Mouse (Mus musculus) lung, embryonic 14.5 days (tissue): Measurements from ENCODE around the gene Casp4. TPM values are rescaled to one million over a fixed set of nuclear protein-coding genes. Genes with fewer than 3 reads are reported as not detected.
A peak's percentile ranks its signal among the peaks of the same experiment; 100 is the strongest.

ENCODE experiments used
- ATAC-seq: fragments of 200-750 bp; cut with Nextera tagmentation; 2 replicates; pipeline ENCODE4 v1.8.0; 2017; ENCODE audit warnings: mild to moderate bottlenecking, moderate TSS enrichment, moderate library complexity; ENCODE audit not compliant: insufficient read depth
- DNase-seq: peaks from one replicate; pipeline ENCODE4 v3.0.0-alpha.2; 2015
- H3K27ac ChIP-seq: fragments of 300-500 bp; sonication (generic); 2 replicates; pipeline ENCODE4 v1.5.1; 2014; ENCODE audit warnings: low read depth, mild to moderate bottlenecking, moderate library complexity
- H3K27me3 ChIP-seq: fragments of 300-500 bp; sonication (generic); 2 replicates; pipeline ENCODE4 v1.6.1; 2014; ENCODE audit warnings: low read length, control low read depth; ENCODE audit not compliant: insufficient read depth
- H3K36me3 ChIP-seq: fragments of 300-500 bp; sonication (generic); 2 replicates; pipeline ENCODE4 v1.6.1; 2014; ENCODE audit warnings: control low read depth; ENCODE audit not compliant: insufficient read depth
- H3K4me1 ChIP-seq: fragments of 300-500 bp; sonication (generic); 2 replicates; pipeline ENCODE4 v1.6.1; 2014; ENCODE audit warnings: antibody characterized with exemption, control low read depth; ENCODE audit not compliant: insufficient read depth
- H3K4me2 ChIP-seq: fragments of 300-500 bp; sonication (generic); 2 replicates; pipeline ENCODE4 v1.6.1; 2014; ENCODE audit warnings: mild to moderate bottlenecking
- H3K4me3 ChIP-seq: fragments of 300-500 bp; sonication (generic); 2 replicates; pipeline ENCODE4 v1.5.1; 2014; ENCODE audit warnings: low read depth, low read length
- H3K9ac ChIP-seq: fragments of 300-500 bp; sonication (generic); 2 replicates; pipeline ENCODE4 v1.6.1; 2014
- H3K9me3 ChIP-seq: fragments of 300-500 bp; sonication (generic); 2 replicates; pipeline ENCODE4 v1.6.1; 2016; ENCODE audit warnings: low read depth, low read length, control low read depth
- CTCF ChIP-seq: IDR thresholded peaks from 2 replicates; pipeline ENCODE4 v1.5.1; 2016; ENCODE audit warnings: antibody characterized with exemption, low read depth
- WGBS: fragments of 180-500 bp; shearing (Covaris S2); extraction: QIAGEN DNeasy Blood & Tissue Kit; methylation state at CpG from one replicate; pipeline ENCODE4 v1.1.7; 2014; 5-methylcytosine and 5-hydroxymethylcytosine counted together
- polyA plus RNA-seq: library from polyadenylated mRNA; unstranded; fragments of >200 nt; fragmentation: Nextera tagmentation; extraction: Ambion mirVana; gene quantifications from 2 replicates; pipeline ENCODE4 v1.2.1, GENCODE M21; 2014

Casp4 gene
- polyA plus RNA-seq, 1 experiment from 2014 or later, result 0.37 TPM

GRCm38 (mm10) chr9:5296354-5297237, 12.0 kb upstream of the Casp4 start:
- H3K27ac ChIP-seq, result no peak overlapping the region
- no peak for ATAC-seq
- no peak for TF ChIP-seq CTCF
- no peak for DNase-seq
- no peaks in the 10 kb centered on the region for H3K27me3 ChIP-seq
- no peak overlapping the region for H3K4me3 ChIP-seq
- WGBS, result 63% methylated on average over 2 of the region's 2 CpGs
- H3K4me1 ChIP-seq, result no peaks in the 10 kb centered on the region
- H3K9me3 ChIP-seq, result no peaks in the 10 kb centered on the region
- no peak overlapping the region for H3K9ac ChIP-seq
- H3K4me2 ChIP-seq, result no peak overlapping the region
- H3K36me3 ChIP-seq, result no peaks in the 10 kb centered on the region

GRCm38 (mm10) chr9:5298329-5299131, 10.1 kb upstream of the Casp4 start, which contains the start of gene Casp1:
Gene Casp1, plus strand, starts transcription at chr9:5298517.
- 79% methylated on average over 11 of the region's 11 CpGs for WGBS

GRCm38 (mm10) chr9:5299132-5299381, 9.6 kb upstream of the Casp4 start:
- TF ChIP-seq CTCF, result no peak
- Histone ChIP-seq H3K9me3 (no peaks in the 10 kb centered on the region), H3K4me3 (no peak overlapping the region), H3K27me3 (no peaks in the 10 kb centered on the region), H3K9ac (no peak overlapping the region), H3K4me2 (no peak overlapping the region), H3K27ac (no peak overlapping the region), H3K36me3 (no peaks in the 10 kb centered on the region), H3K4me1 (no peaks in the 10 kb centered on the region)
- DNase-seq, result no peak
- ATAC-seq, result no peak
- WGBS, result 82% methylated on average over 2 of the region's 2 CpGs

More at GRCm38 (mm10) chr9:5298329-5299131, 10.1 kb upstream of the Casp4 start, which contains the start of gene Casp1:
- H3K9ac ChIP-seq, result no peak within 1 kb of the TSS
- TF ChIP-seq CTCF, result no peak
- H3K4me1 ChIP-seq, result no peaks in the 10 kb centered on the region
- no peaks in the 10 kb centered on the region for H3K27me3 ChIP-seq
- H3K36me3 ChIP-seq, result no peaks in the 10 kb centered on the region
- H3K9me3 ChIP-seq, result no peaks in the 10 kb centered on the region
- no peak within 1 kb of the TSS for H3K4me2 ChIP-seq
- DNase-seq (peak; percentile 6), ATAC-seq (no peak)
- no peak within 1 kb of the TSS for H3K4me3 ChIP-seq
- no peak within 1 kb of the TSS for H3K27ac ChIP-seq

- no peaks in the 10 kb centered on the region for H3K27me3 ChIP-seq
- no peak for ATAC-seq
- H3K27ac ChIP-seq, result no peak overlapping the region
- no peaks in the 10 kb centered on the region for H3K36me3 ChIP-seq
- no peak overlapping the region for H3K4me3 ChIP-seq
- no peak overlapping the region for H3K9ac ChIP-seq
- TF ChIP-seq CTCF, result no peak
- H3K9me3 ChIP-seq, result no peaks in the 10 kb centered on the region
- no peak overlapping the region for H3K4me2 ChIP-seq
- DNase-seq, result no peak
- no peaks in the 10 kb centered on the region for H3K4me1 ChIP-seq
Measured at GRCm38 (mm10) chr9:5310112-5310511, 1.5 kb downstream of the Casp4 start.

GRCm38 (mm10) chr9:5311435-5311834, 2.8 kb downstream of the Casp4 start:
- ATAC-seq, result no peak

GRCm38 (mm10) chr9:5328204-5328603, 19.6 kb downstream of the Casp4 start:
- no peaks in the 10 kb centered on the region for H3K4me1 ChIP-seq
- H3K27me3 ChIP-seq, result no peaks in the 10 kb centered on the region
- 56% methylated on average over 3 of the region's 3 CpGs for WGBS
- H3K36me3 ChIP-seq, result no peaks in the 10 kb centered on the region
- no peak for ATAC-seq
- no peak overlapping the region for H3K4me2 ChIP-seq
- no peak for TF ChIP-seq CTCF
- H3K9me3 ChIP-seq, result no peaks in the 10 kb centered on the region
- no peak for DNase-seq
- no peak overlapping the region for H3K9ac ChIP-seq
- H3K27ac ChIP-seq, result no peak overlapping the region
- no peak overlapping the region for H3K4me3 ChIP-seq

More at GRCm38 (mm10) chr9:5311435-5311834, 2.8 kb downstream of the Casp4 start:
- H3K4me1 ChIP-seq, result no peaks in the 10 kb centered on the region
- H3K9me3 ChIP-seq, result no peaks in the 10 kb centered on the region
- H3K4me2 ChIP-seq, result no peak overlapping the region
- 71% methylated on average over 4 of the region's 4 CpGs for WGBS
- no peak overlapping the region for H3K9ac ChIP-seq
- H3K27me3 ChIP-seq, result no peaks in the 10 kb centered on the region
- TF ChIP-seq CTCF, result no peak
- no peak overlapping the region for H3K27ac ChIP-seq
- no peak for DNase-seq
- no peak overlapping the region for H3K4me3 ChIP-seq
- no peaks in the 10 kb centered on the region for H3K36me3 ChIP-seq

GRCm38 (mm10) chr9:5332441-5332840, 23.8 kb downstream of the Casp4 start:
- no peaks in the 10 kb centered on the region for H3K36me3 ChIP-seq
- no peaks in the 10 kb centered on the region for H3K27me3 ChIP-seq
- ATAC-seq (no peak), DNase-seq (no peak)
- no peaks in the 10 kb centered on the region for H3K9me3 ChIP-seq
- no peak overlapping the region for H3K9ac ChIP-seq
- no peak for TF ChIP-seq CTCF
- no peak overlapping the region for H3K27ac ChIP-seq
- H3K4me1 ChIP-seq, result no peaks in the 10 kb centered on the region
- no peak overlapping the region for H3K4me3 ChIP-seq
- H3K4me2 ChIP-seq, result no peak overlapping the region
